Mouse (Mus musculus) heart, adult 8-10 months (tissue): ENCODE results near the gene Ccdc158. TPM values are rescaled to one million over a fixed set of nuclear protein-coding genes. Genes with fewer than 3 reads are reported as not detected.

Experiments used
- DNase-seq: peaks from one replicate; pipeline ENCODE4 v3.0.0; 2022; ENCODE audit warnings: low spot score
- total RNA-seq, 4 experiments: library from RNA; stranded (reverse); gene quantifications; 2 replicates each; pipeline ENCODE4 v1.2.4; 2022

Gene Ccdc158
- total RNA-seq, 4 experiments from 2014 or later = 0.06 to 0.09 TPM; not detected in 2

DNA sequence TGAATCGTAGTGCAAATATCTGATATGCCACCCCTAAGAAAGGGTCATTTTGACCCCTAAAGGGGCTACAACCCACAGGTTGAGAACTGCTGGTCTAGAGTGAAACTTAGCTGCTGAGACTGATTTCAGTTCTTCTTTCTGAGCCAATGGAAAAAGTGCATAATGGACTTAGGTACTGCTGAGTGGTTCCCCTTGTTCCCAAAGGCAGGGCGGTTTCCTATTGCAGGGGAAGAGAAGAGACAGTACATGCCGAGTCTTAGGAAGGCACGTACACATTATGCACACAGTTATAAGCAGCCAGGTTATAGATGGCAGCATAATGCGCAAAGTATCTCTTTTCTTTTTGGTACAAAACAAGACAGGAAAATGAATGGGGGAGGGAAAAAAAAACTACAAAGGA is 13.1 kb upstream of the Ccdc158 start:
- no peak for DNase-seq

DNA sequence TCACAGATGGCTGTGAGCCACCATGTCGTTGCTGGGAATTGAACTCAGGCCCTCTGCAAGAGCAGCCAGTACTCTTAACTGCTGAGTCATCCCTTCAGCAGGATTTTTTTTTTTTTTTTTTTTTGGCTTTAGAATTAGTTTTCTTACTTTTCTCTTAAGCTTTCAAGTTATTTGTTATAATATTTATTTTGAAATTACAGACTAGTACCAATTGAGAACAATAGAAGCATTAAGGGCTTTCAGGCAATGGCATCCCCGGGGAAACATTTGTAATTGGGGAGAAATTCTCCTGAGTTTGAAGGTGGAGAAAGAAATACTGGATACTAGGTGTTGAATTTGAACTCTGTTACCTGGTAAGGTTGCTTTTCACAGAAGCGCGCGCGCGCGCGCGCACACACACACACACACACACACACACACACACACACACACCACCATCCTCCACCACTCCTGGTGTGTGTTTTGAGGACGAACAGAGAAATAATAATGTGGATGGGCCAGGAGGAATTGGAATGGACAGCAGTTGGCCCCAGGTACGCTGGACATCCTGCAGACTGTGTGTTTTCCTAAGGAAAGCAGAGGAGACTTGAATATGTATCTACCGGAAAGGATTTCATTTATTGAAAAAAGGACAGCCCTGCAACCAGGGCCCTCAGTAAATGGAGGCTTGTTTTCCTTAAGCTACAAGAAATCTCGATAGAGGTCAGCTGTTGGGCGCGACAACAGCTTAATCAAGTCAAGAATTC is 9.8 kb upstream of the Ccdc158 start:
- no peak for DNase-seq

DNA sequence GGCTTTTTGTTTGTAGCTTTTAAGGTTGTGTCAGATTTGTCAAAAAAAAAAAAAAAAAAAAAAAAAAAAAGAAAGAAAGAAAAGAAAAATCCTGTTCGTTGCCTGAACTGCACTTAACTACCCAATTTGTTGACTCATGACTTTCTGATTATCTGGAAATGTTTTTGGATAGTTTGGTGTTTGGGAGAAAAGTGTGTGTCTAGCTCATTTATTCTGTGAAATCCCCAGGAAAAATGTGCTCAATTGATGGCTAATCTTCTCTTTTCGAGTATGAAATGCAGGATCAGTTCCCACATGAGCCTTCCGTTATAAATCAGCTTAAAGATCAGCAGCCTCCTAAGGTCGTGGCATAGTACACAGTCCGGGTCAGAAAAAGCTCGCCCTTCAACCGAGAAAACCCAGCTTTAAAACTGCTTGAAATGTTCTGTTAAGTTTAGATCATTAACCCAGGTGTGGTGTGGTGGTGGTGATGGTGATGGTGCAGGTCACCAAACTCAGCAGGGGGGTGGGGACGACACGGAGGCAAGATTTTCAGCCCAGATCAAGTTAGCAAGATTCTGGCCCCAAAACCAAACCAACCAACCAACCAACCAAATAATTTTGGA is 8.9 kb upstream of the Ccdc158 start:
- no peak for DNase-seq

- DNase-seq = peak; percentile 11
These were observed 8.3 kb upstream of the Ccdc158 start, which contains the start of gene Shroom3 for GRCm38 (mm10) chr5:92683351-92683807. Gene Shroom3 (plus strand): TSS chr5:92683435.

DNA sequence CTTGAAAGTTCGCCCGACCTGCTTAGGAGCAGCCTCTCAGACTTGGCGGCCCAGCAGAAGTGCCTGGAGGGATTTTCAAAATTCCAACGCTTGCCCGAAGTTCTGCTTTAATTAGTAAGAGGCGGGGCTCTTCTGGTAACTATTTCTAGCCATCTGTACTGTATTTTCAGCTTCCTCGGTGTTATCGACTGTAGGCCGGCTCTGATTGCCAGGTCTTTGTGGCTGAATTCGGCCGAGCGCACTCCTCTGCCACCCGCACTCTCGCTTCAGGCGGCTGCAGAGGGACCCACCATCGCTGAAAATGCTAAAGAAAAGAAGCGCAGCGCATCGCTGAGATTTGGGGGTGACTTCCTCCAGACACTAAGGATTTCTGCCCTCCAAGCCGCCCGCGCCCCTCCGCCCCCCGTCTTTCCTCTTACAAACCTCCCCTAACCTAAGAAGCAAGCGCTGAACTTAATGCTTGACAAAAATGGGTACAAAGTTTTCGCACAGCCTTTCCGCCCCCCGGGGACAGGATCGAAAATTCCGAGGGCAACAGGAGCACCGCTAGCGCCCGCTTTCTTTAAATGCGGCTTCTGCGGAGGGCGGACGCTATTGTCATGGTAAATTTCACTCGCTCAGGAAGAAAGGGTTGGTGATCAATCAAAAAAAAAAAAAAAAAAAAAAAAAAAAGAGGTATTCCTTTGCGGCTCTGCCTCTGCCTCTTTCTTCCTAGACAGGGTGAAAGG is 7.7 kb upstream of the Ccdc158 start:
- DNase-seq = peak; percentile 11

GRCm38 (mm10) chr5:92681861-92682260 is 6.8 kb upstream of the Ccdc158 start:
- no peak for DNase-seq

DNA sequence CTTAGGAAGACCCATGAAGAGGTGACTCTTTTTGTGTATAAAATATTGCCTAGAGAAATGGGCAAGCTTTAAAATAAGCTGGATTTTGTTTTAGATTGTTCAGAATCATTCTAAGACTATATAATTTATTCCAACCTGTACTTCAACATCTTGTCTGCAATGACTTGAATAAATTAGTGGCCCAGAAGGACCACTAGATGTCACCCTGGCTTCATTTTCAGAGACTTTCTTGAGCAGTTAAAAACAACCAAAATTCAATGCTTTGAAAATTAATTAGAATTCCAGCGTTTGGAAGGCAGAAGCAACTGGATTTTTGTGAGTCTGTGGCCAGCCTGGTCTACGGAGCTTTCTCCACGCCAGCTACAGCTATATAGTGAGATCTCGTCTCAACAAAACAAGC is 4.4 kb upstream of the Ccdc158 start:
- peak; percentile 45 for DNase-seq

GRCm38 (mm10) chr5:92675574-92675920 is 476 bp upstream of the Ccdc158 start:
- no peak for DNase-seq

DNA sequence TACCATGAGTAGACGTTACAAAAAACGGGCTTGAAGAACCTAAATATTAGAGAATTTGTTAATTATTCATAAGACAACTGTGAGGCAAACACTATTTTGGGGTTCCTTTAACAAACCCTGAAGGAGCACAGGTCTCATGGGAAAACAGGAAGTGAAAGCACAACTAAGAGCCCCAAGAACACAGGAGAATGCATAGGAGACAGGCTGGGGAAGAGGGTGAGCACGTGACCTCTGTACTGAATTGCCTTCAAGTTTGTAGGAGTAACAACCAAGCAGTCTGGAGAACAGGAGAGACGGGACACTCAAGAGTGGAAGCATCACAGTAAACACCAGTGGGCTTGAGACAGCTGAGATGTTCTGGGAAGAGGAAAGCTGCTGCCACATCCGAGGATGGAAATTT is 8.2 kb downstream of the Ccdc158 start:
- no peak for DNase-seq

DNA sequence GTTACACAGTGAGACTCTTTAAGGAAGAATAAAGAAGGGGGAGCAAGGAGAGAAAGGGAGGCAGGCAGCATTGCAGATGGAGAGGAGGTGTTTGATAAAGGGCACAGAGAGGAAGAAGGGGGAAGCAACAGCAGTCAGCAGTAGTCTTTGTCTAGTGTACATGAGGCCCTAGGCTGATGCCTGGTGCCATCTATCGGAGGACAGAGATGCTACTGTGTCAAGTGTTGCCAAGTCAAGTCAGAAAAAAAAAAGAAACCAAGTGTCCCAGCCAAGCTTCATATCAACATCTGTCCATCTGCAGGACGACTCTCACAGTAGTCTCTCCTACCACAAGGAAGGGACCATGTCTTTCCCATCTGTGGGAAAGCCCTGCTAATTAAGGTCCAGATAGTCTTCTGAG is 10.8 kb downstream of the Ccdc158 start:
- no peak for DNase-seq

GRCm38 (mm10) chr5:92656256-92656655 is 18.8 kb downstream of the Ccdc158 start:
- peak; percentile 61 for DNase-seq

- no peak for DNase-seq
These were observed 34.2 kb downstream of the Ccdc158 start for GRCm38 (mm10) chr5:92640861-92641260.

DNA sequence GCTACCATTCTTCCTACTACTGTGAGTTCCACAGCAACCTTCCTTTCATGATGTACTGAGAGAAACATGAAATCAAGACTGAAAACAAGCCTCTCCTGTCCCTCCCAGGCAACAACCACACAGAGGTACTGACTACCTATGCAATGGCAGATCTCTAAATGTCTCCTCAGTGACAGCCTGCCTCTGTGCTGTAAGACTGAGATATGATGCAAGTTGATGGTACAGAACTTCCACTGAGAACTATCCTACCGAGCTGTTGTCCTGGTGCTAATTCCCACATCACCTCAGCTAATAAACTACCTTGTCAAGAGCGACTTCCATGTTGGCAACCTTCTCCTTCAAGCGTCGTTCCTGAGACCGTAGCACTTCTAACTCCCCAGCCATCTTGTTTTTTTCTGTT is 39.2 kb downstream of the Ccdc158 start:
- no peak for DNase-seq

- DNase-seq = no peak
These were observed 40.2 kb downstream of the Ccdc158 start for GRCm38 (mm10) chr5:92634916-92635315.

- DNase-seq = no peak
These were observed 41.5 kb downstream of the Ccdc158 start for GRCm38 (mm10) chr5:92633526-92633925.

GRCm38 (mm10) chr5:92627896-92628295 is 47.2 kb downstream of the Ccdc158 start:
- DNase-seq = no peak

GRCm38 (mm10) chr5:92621883-92622282 is 53.2 kb downstream of the Ccdc158 start:
- DNase-seq = no peak

GRCm38 (mm10) chr5:92612756-92613155 is 62.3 kb downstream of the Ccdc158 start:
- no peak for DNase-seq

DNA sequence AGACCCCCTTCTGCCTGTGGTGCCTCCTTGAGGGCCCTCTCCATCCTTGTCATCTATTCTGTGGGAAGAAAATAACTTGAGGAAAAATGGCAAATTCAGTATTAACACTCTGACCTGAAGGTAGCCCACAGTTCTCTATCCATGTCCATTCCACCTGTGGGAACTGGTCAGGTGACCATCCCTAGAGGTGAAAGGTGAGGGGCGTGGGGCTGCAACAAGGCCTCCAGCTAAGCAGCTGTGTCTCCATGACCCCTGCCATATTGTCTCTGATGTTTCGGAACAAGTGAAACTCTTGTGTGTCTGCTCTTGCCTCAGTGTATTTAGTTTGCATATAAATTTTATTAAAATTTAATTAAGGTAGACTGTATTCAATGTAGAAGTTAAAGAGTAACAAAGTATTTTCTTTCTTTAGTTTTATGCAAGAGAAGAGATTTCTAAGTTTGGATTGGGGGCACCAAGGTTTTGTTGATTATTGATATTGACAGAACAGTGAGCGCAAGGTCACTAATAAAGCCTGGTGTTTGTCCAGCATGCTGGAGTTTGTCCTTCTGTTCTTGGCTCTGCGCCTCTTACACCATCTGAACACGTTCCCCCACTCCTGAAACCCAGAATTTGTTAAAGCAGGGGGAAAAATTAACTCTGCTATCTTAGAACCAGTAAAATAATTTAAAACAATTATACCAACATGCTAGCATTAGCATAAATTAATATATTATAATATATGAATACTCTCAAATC is 67.4 kb downstream of the Ccdc158 start:
- no peak for DNase-seq

- peak; percentile 40 for DNase-seq
These were observed 70.4 kb downstream of the Ccdc158 start for GRCm38 (mm10) chr5:92604452-92605247.
